Mouse (Mus musculus) stomach, postnatal 0 days (tissue): ENCODE measurements around the gene Slc2a2.

ENCODE experiments used
- CTCF ChIP-seq: IDR thresholded peaks from 2 replicates; pipeline ENCODE4 v1.5.1; 2016; ENCODE audit warnings: antibody characterized with exemption, low read depth, mild to moderate bottlenecking, moderate library complexity
- EP300 ChIP-seq: optimal IDR thresholded peaks from 2 replicates; pipeline ENCODE3; 2016; ENCODE audit warnings: antibody characterized with exemption

- TF ChIP-seq CTCF (no peak), EP300 (no peak)
Measured at GRCm38 (mm10) chr3:28721838-28722237, 24.1 kb downstream of the Slc2a2 start.
